8 mouse cellular contexts compared by ENCODE assay signal in the genomic region with DNA sequence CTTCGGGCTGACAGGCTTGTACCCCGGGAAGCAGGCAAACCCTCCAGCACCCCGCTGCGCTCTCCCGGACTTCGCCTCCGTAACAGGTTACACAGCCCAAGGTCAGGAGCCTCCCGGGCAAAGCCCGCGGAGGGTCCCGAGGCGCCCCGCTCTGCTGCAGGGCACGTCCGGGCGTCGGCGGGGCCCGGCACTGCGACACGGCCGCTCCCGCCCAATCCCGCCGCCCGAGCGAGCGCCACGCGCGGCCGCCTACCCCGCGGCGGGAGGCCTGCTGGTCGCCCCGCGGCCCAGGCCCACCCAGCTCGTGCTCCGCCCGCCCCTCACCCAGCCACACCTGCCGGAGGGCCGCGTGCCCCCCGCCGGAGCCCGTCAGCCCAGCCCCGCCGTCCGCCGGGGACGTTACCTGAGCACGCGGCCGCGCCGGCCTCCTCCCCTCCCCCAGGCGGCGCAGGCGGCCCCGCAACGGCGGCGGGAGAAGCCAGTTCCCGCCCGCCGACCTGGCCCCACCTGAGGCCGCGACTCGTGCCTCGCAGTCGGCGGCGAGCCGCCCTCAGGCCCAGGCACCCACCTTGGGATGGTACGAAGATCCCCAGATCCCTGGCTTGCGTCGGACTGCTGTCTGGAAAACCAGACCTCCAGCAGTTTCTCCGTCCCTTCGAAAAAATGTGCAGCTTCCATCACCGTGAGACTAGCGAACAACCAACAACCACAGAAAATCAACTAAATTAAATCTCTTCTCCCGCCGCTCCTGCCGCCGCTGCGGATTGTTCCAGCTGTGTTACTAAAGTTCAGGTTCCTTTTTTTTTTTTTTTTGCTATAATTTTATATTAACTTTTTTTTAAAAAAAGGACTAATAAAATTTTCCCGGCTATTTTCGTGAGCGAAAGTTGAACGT. TPM values are rescaled to one million over a fixed set of nuclear protein-coding genes. Genes with fewer than 3 reads are reported as not detected.
DNase-seq lines count a peak whose midpoint lies in the region; ATAC-seq and TF ChIP-seq lines count a peak whose summit lies in the region.
"Not testable (repeated sequence)": the region's sequence is repeated elsewhere in the genome, so short reads cannot be mapped to it uniquely, and the experiment has no call there.

No protein-coding gene starts in this region.

- H3K9ac ChIP-seq in heart, embryonic 14.5 days (ENCODE audit: low read length) = peak overlapping the region; percentile 96
- H3K9ac ChIP-seq in kidney, embryonic 15.5 days = peak overlapping the region; percentile 95
- H3K9ac ChIP-seq in liver, embryonic 13.5 days = peak overlapping the region; percentile 98

- peak; percentile 75 for DNase-seq in CD4-positive helper T cell, adult 2 months (ENCODE audit: low read depth, low spot score)
- peak; percentile 56 for DNase-seq in brain, adult 2 months (ENCODE audit: low read depth, low spot score)
- peak; percentile 57 for DNase-seq in liver, embryonic 13.5 days
- DNase-seq in naive thymus-derived CD4-positive, alpha-beta T cell, adult 2 months (ENCODE audit: low read depth) = peak; percentile 74
- DNase-seq in spleen, postnatal 36 days (ENCODE audit: low spot score in 2 of 2) = peak; percentile 33 to 43

- H3K4me2 ChIP-seq in heart, embryonic 14.5 days (ENCODE audit: low read length) = peak overlapping the region; percentile 74
- H3K4me2 ChIP-seq in kidney, embryonic 15.5 days = peak overlapping the region; percentile 69
- H3K4me2 ChIP-seq in liver, embryonic 13.5 days = peak overlapping the region; percentile 86

- peak overlapping the region; percentile 94 for H3K4me3 ChIP-seq in embryonic fibroblast, embryonic 13.5 days (ENCODE audit: insufficient read depth, low read length)
- H3K4me3 ChIP-seq in heart, embryonic 14.5 days (ENCODE audit: control insufficient read depth in 1 of 2, insufficient read depth in 1 of 2, low read depth in 1 of 2, low read length in 2 of 2) = peak overlapping the region; percentile 93 to 96
- H3K4me3 ChIP-seq in kidney, embryonic 15.5 days (replicated peaks) = peak overlapping the region; percentile 97
- peak overlapping the region; percentile 90 for H3K4me3 ChIP-seq in liver, embryonic 13.5 days (replicated peaks)

- not testable (repeated sequence) for H3K27me3 ChIP-seq in heart, embryonic 14.5 days (ENCODE audit: control insufficient read depth, insufficient read depth, low read length); kidney, embryonic 15.5 days; liver, embryonic 13.5 days

- H3K36me3 ChIP-seq in heart, embryonic 14.5 days (ENCODE audit: control insufficient read depth, insufficient read depth, low read length); kidney, embryonic 15.5 days; liver, embryonic 13.5 days: not testable (repeated sequence)

- not testable (repeated sequence) for H3K9me3 ChIP-seq in heart, embryonic 14.5 days (ENCODE audit: control insufficient read depth, low read length); kidney, embryonic 15.5 days (replicated peaks); liver, embryonic 13.5 days (replicated peaks)

- 0 out of 2 replicates have a peak, but pooled peaks have one; percentile 3 for TF ChIP-seq POLR2A in embryonic fibroblast, embryonic 13.5 days (IDR thresholded peaks at IDR 0.05; ENCODE audit: low read depth, low read length)

- not testable (repeated sequence) for TF ChIP-seq CTCF in embryonic fibroblast, embryonic 13.5 days (IDR thresholded peaks at IDR 0.05; ENCODE audit: borderline replicate concordance, insufficient read depth, low read length)

- peak overlapping the region; percentile 44 for H3K27ac ChIP-seq in embryonic fibroblast, embryonic 13.5 days (ENCODE audit: insufficient read depth, low read length)
- H3K27ac ChIP-seq in heart, embryonic 14.5 days (replicated peaks in 1 of 2; ENCODE audit: control insufficient read depth in 1 of 2, insufficient read depth in 1 of 2, low read depth in 2 of 2, low read length in 2 of 2) = peak overlapping the region; percentile 88 to 99
- peak overlapping the region; percentile 95 for H3K27ac ChIP-seq in kidney, embryonic 15.5 days
- H3K27ac ChIP-seq in liver, embryonic 13.5 days = peak overlapping the region; percentile 93

- H3K4me1 ChIP-seq in embryonic fibroblast, embryonic 13.5 days (ENCODE audit: control insufficient read depth, insufficient read depth, low read length) = not testable (repeated sequence)
- H3K4me1 ChIP-seq in heart, embryonic 14.5 days (ENCODE audit: control insufficient read depth in 2 of 2, insufficient read depth in 2 of 2, low read length in 2 of 2) = peaks cover 0 to 17% of the 10 kb centered on the region in 2 experiments; a peak in 2 of 4 replicates
- peaks cover 32% of the 10 kb centered on the region for H3K4me1 ChIP-seq in kidney, embryonic 15.5 days
- H3K4me1 ChIP-seq in liver, embryonic 13.5 days (replicated peaks) = peaks cover 45% of the 10 kb centered on the region

- WGBS in heart, embryonic 14.5 days = under 1% methylated on average over 54 of the region's 91 CpGs
- 0% methylated on average over 55 of the region's 91 CpGs for WGBS in kidney, embryonic 15.5 days
- WGBS in liver, embryonic 13.5 days (ENCODE audit: insufficient replicate concordance) = under 1% methylated on average over 70 of the region's 91 CpGs

- ATAC-seq in heart, embryonic 14.5 days (ENCODE audit: insufficient number of reproducible peaks, insufficient read depth, low FRiP score, low read depth) = peak; percentile 38; the same call in 1 of the 2 replicates
- peak; percentile 26 for ATAC-seq in kidney, embryonic 15.5 days (replicated peaks; ENCODE audit: low FRiP score)
- peak; percentile 45 for ATAC-seq in liver, embryonic 13.5 days (ENCODE audit: low read depth)

RNA-seq across cellular contexts. Expression of gene Amd1, which starts 0.6 kb away (rescaled TPM):
- 74.7 and 77.9 TPM in 2 replicates for polyA plus RNA-seq in embryonic fibroblast, embryonic 13.5 days (2011; ENCODE audit: insufficient read length, low read depth, missing spikeins)
- polyA plus RNA-seq in heart, embryonic 14.5 days (2014; fragmentation: Nextera tagmentation; extraction: Ambion mirVana) = 40.2 and 43.0 TPM in 2 replicates
- polyA plus RNA-seq in kidney, embryonic 15.5 days (2015; fragmentation: Nextera tagmentation; extraction: Ambion mirVana) = 64.6 and 65.5 TPM in 2 replicates
- 58.0 and 79.3 TPM in 2 replicates for polyA plus RNA-seq in liver, embryonic 13.5 days (2015; fragmentation: Nextera tagmentation; extraction: Ambion mirVana)

RNA-seq across cellular contexts. Expression of gene Cdk19, which starts 37.9 kb away (rescaled TPM):
- 12.0 and 18.8 TPM in 2 replicates for polyA plus RNA-seq in embryonic fibroblast, embryonic 13.5 days (2011; ENCODE audit: insufficient read length, low read depth, missing spikeins)
- 7.5 and 9.1 TPM in 2 replicates for polyA plus RNA-seq in heart, embryonic 14.5 days (2014; fragmentation: Nextera tagmentation; extraction: Ambion mirVana)
- polyA plus RNA-seq in kidney, embryonic 15.5 days (2015; fragmentation: Nextera tagmentation; extraction: Ambion mirVana) = 8.5 and 9.1 TPM in 2 replicates
- polyA plus RNA-seq in liver, embryonic 13.5 days (2015; fragmentation: Nextera tagmentation; extraction: Ambion mirVana) = 2.6 and 3.0 TPM in 2 replicates

RNA-seq across cellular contexts. Expression of gene Gtf3c6, which starts 43.5 kb away (rescaled TPM):
- 49.9 and 55.6 TPM in 2 replicates for polyA plus RNA-seq in embryonic fibroblast, embryonic 13.5 days (2011; ENCODE audit: insufficient read length, low read depth, missing spikeins)
- 66.2 and 72.3 TPM in 2 replicates for polyA plus RNA-seq in heart, embryonic 14.5 days (2014; fragmentation: Nextera tagmentation; extraction: Ambion mirVana)
- 106 and 109 TPM in 2 replicates for polyA plus RNA-seq in kidney, embryonic 15.5 days (2015; fragmentation: Nextera tagmentation; extraction: Ambion mirVana)
- polyA plus RNA-seq in liver, embryonic 13.5 days (2015; fragmentation: Nextera tagmentation; extraction: Ambion mirVana) = 48.5 and 53.9 TPM in 2 replicates

RNA-seq across cellular contexts. Expression of gene Rpf2, which starts 54.6 kb away (rescaled TPM):
- polyA plus RNA-seq in embryonic fibroblast, embryonic 13.5 days (2011; ENCODE audit: insufficient read length, low read depth, missing spikeins) = 35.8 and 37.5 TPM in 2 replicates
- polyA plus RNA-seq in heart, embryonic 14.5 days (2014; fragmentation: Nextera tagmentation; extraction: Ambion mirVana) = 36.6 and 39.8 TPM in 2 replicates
- polyA plus RNA-seq in kidney, embryonic 15.5 days (2015; fragmentation: Nextera tagmentation; extraction: Ambion mirVana) = 67.1 and 73.9 TPM in 2 replicates
- polyA plus RNA-seq in liver, embryonic 13.5 days (2015; fragmentation: Nextera tagmentation; extraction: Ambion mirVana) = 61.4 and 74.1 TPM in 2 replicates

Comparison
In these comparisons a context has a peak if more than half of its experiments do, and no peak if none do; other contexts are left out.
1. Peak in every context shown above with its lines: DNase-seq, ATAC-seq, H3K4me3 ChIP-seq and H3K27ac ChIP-seq.
2. H3K27ac ChIP-seq: peak in every context shown above with its lines; median percentile 95 in kidney, embryonic 15.5 days; 94 in heart, embryonic 14.5 days; 93 in liver, embryonic 13.5 days; 44 in embryonic fibroblast, embryonic 13.5 days.